Mouse (Mus musculus) intestine, postnatal 0 days (tissue): ENCODE results near the gene Rcn3. TPM values are rescaled to one million over a fixed set of nuclear protein-coding genes. Genes with fewer than 3 reads are reported as not detected.

ENCODE experiments used
- ATAC-seq: fragments of 200-750 bp; cut with Nextera tagmentation; 2 replicates; pipeline ENCODE4 v1.8.0; 2017; ENCODE audit warnings: mild to moderate bottlenecking, moderate TSS enrichment, moderate library complexity
- H3K27ac ChIP-seq: fragments of 300-500 bp; sonication (generic); 2 replicates; pipeline ENCODE4 v1.5.1; 2014; ENCODE audit warnings: mild to moderate bottlenecking, low read depth, low read length, moderate library complexity
- H3K27me3 ChIP-seq: fragments of 300-500 bp; sonication (generic); replicated peaks from 2 replicates; pipeline ENCODE4 v1.6.1; 2014; ENCODE audit warnings: low read length, mixed read lengths; ENCODE audit not compliant: control insufficient read depth, insufficient read depth
- H3K36me3 ChIP-seq: fragments of 300-500 bp; sonication (generic); 2 replicates; pipeline ENCODE4 v1.6.1; 2014; ENCODE audit warnings: mild to moderate bottlenecking, moderate library complexity; ENCODE audit not compliant: control insufficient read depth, insufficient read depth
- H3K4me1 ChIP-seq: fragments of 300-500 bp; sonication (generic); replicated peaks from 2 replicates; pipeline ENCODE4 v1.6.1; 2014; ENCODE audit warnings: antibody characterized with exemption, low read length, mixed read lengths; ENCODE audit not compliant: control insufficient read depth, insufficient read depth
- H3K4me2 ChIP-seq: fragments of 300-500 bp; sonication (generic); replicated peaks from 2 replicates; pipeline ENCODE4 v1.6.1; 2014; ENCODE audit warnings: low read depth, mild to moderate bottlenecking, moderate library complexity
- H3K4me3 ChIP-seq: fragments of 300-500 bp; sonication (generic); 2 replicates; pipeline ENCODE4 v1.5.1; 2014; ENCODE audit warnings: low read depth, low read length
- H3K9ac ChIP-seq: fragments of 300-500 bp; sonication (generic); 2 replicates; pipeline ENCODE4 v1.6.1; 2014; ENCODE audit warnings: mild to moderate bottlenecking, low read depth, low read length
- H3K9me3 ChIP-seq: fragments of 300-500 bp; sonication (generic); 2 replicates; pipeline ENCODE4 v1.6.1; 2016; ENCODE audit warnings: mixed run types; ENCODE audit not compliant: control insufficient read depth
- CTCF ChIP-seq: sonication (generic); IDR thresholded peaks from 2 replicates; pipeline ENCODE4 v1.5.1; 2016; ENCODE audit warnings: low read depth, mild to moderate bottlenecking, control low read depth, antibody characterized with exemption, moderate library complexity
- WGBS: fragments of 180-500 bp; shearing (Covaris S2); extraction: QIAGEN DNeasy Blood & Tissue Kit; methylation state at CpG from one replicate; pipeline ENCODE4 v1.1.7; 2014; 5-methylcytosine and 5-hydroxymethylcytosine counted together
- polyA plus RNA-seq: library from polyadenylated mRNA; unstranded; fragments of >200 nt; fragmentation: Nextera tagmentation; extraction: Ambion mirVana; gene quantifications from 2 replicates; pipeline ENCODE4 v1.2.1, GENCODE M21; 2015

The Rcn3 gene
- polyA plus RNA-seq, 1 experiment from 2014 or later, result 85.6 TPM

DNA sequence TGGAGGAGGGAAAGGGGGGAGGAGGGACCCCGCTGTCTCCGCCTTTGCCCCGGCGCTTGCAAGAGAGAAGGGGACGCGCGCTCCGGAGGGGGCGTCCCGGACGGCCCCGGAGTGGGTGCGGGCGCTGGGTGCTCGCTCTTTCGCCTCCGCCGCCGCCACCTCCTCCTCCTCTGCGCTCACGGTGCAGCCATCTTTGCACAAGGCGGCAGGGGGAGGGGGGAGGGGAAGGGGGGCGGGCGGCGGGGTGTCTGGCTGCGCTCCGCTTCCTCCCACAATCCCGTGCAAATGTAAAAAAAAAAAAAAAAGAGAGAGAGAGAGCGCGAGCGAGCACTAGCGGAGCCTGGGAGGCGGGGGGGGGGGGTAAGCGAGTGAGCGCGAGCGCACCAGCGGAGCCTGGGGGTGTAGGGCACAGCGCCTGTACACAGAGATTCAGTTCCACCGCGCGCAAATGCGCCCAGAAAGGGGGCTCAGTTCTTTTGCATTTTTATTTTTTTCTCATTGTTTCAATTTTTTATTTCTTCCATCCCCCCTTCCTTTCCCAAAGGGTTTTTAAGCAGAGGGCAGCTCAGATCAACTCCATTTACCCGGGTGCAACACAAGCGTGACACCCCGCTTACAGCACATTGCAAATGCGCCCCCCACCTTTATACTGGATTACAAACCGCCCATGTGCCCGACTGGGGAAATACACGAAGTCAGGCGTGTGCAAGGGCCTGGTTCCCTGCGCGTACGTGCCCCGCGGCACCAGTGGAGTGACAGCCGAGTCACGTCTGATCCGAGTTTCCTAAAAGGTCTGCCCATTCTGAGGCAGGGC, 38.7 kb downstream of the Rcn3 start:
- Histone ChIP-seq H3K4me1 (peaks cover 4% of the 10 kb centered on the region; the same call in 1 of the 2 replicates), H3K4me2 (peak overlapping the region; percentile 94), H3K27me3 (no peaks in the 10 kb centered on the region), H3K9ac (peak overlapping the region; percentile 75), H3K9me3 (no peaks in the 10 kb centered on the region), H3K36me3 (peaks cover 24% of the 10 kb centered on the region), H3K4me3 (peak overlapping the region; percentile 90), H3K27ac (peak overlapping the region; percentile 93)
- WGBS, result under 1% methylated on average over 29 of the region's 59 CpGs
- peak; percentile 51 for ATAC-seq
- TF ChIP-seq CTCF, result no peak

DNA sequence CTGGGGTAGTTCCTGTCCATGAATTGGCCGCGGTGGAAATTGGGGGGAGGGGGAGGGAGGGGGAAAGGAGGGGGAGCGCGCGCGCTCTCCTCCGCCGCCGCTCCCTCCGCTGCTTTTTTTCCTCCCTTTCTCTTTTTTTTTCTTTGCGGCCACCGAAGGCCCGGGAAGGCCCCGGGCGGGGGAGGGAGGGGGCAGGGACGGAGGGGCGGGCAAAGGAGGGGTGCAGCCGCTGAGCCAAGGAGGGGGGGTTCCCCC, 39.2 kb downstream of the Rcn3 start, which contains the start of gene Prr12:
TSS of gene Prr12 (minus strand) at position 20 of the 255 bp plus-strand sequence.
- no peaks in the 10 kb centered on the region for H3K9me3 ChIP-seq
- H3K9ac ChIP-seq, result peak within 1 kb of the TSS; percentile 75
- H3K4me3 ChIP-seq, result peak within 1 kb of the TSS; percentile 90
- H3K36me3 ChIP-seq, result peaks cover 28% of the 10 kb centered on the region
- no peak for TF ChIP-seq CTCF
- H3K4me2 ChIP-seq, result peak within 1 kb of the TSS; percentile 94
- peaks cover 4% of the 10 kb centered on the region; the same call in 1 of the 2 replicates for H3K4me1 ChIP-seq
- no peaks in the 10 kb centered on the region for H3K27me3 ChIP-seq
- peak; percentile 5; the same call in 1 of the 2 replicates for ATAC-seq
- peak within 1 kb of the TSS; percentile 93 for H3K27ac ChIP-seq
- WGBS, result 2% methylated on average over 16 of the region's 18 CpGs

DNA sequence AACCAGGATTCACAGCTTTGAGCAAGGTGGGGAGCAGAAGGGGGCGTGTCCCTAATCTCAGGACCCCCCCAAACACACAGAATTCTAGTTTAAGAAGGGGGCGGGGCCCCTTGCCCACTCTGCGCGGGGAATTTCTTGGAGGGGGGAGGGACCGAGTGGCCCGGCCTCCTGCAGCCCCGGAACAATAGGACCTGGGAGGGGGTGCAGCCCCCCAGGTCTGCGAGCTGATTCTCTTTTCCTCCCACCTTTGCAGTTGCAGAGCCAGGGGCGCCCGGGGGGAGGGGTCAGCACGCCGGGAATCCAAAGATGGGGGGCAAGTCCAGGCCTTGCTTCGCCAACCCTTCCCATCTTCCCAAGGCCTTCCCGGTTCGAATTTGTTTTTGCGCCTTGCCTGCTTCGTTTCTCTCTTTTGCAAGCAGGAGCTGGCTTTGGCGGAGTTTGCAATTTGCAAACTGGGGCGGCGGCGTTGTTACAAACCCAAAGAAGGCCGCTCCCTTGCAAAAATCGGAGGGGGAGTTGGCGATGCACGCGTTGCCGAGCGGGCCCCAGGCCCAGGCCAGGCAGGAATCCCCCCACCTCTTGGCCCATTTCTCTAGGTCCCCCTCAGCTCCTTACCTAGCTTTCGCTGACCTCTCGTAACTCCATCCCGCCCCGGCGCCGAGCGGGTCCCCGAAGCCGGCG, 39.7 kb downstream of the Rcn3 start:
- WGBS, result 1% methylated on average over 38 of the region's 38 CpGs
- Histone ChIP-seq H3K27me3 (no peaks in the 10 kb centered on the region), H3K4me3 (peak overlapping the region; percentile 90), H3K27ac (peak overlapping the region; percentile 93), H3K9me3 (no peaks in the 10 kb centered on the region), H3K4me2 (peak overlapping the region; percentile 94), H3K36me3 (peaks cover 31% of the 10 kb centered on the region), H3K9ac (peak overlapping the region; percentile 75), H3K4me1 (peaks cover 4% of the 10 kb centered on the region; the same call in 1 of the 2 replicates)
- TF ChIP-seq CTCF, result no peak
- ATAC-seq, result no peak

DNA sequence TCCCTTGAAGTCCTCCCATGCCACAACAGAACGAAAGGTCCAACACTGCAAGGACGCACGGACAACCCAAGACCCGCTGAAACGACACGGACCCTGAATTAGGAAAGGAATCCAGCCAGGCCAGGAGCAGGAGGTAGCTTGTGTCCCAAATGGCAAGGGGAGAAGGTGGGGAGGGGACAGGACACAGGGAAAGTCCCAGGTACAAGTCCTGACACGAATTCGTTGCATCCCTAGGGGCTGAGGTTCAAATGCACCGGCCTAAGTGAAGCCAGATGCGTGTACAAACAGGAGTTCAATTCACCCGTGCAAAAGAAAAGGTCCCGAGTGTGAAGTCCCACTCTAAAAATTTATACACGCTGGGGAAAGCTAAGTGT, 40.4 kb downstream of the Rcn3 start:
- ATAC-seq, result no peak
- peak overlapping the region; percentile 90 for H3K4me3 ChIP-seq
- no peaks in the 10 kb centered on the region for H3K27me3 ChIP-seq
- no peak for TF ChIP-seq CTCF
- H3K27ac ChIP-seq, result no peak overlapping the region
- 0 out of 2 replicates have a peak overlapping the region, but pooled peaks have one; percentile 75 for H3K9ac ChIP-seq
- peaks cover 4% of the 10 kb centered on the region; the same call in 1 of the 2 replicates for H3K4me1 ChIP-seq
- WGBS, result 5% methylated on average over 13 of the region's 13 CpGs
- peaks cover 38% of the 10 kb centered on the region for H3K36me3 ChIP-seq
- peak overlapping the region; percentile 94 for H3K4me2 ChIP-seq
- H3K9me3 ChIP-seq, result no peaks in the 10 kb centered on the region

DNA sequence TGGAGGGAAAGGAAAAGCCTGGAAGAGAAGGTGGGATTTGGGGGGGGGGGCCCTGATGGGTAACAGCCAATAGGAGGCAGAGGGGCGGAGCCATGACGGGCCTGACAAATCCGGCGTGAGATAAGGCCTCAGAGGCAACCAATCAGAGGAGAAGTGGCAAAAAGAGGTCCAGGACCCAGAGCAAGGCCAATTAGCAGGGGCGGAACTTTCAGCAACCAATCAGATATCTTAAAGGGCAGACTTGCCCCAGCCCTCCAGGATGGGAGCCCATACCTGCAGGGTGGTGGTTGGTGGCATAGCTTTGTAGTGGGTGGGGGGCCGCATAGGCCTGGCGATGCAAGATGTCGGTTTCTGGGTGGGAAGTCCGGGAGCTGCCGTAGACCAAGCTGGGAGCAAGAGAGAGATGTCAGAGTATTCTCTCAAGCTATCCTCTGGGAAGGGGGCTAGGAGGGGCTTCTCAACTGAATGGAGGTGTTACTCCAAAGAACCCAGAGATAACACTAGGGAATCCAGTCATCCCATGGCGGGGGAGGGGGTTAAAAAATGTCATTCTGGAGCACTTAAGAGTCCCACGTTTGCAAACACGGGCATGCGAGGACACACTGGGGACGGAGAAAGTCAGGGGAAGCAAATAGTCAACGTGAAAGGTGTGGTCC, 40.9 kb downstream of the Rcn3 start:
- H3K9ac ChIP-seq, result no peak overlapping the region
- peak overlapping the region; percentile 90 for H3K4me3 ChIP-seq
- H3K36me3 ChIP-seq, result peaks cover 43% of the 10 kb centered on the region
- H3K27ac ChIP-seq, result no peak overlapping the region
- no peak for TF ChIP-seq CTCF
- peak overlapping the region; percentile 94 for H3K4me2 ChIP-seq
- H3K27me3 ChIP-seq, result no peaks in the 10 kb centered on the region
- no peak for ATAC-seq
- H3K9me3 ChIP-seq, result no peaks in the 10 kb centered on the region
- H3K4me1 ChIP-seq, result peaks cover 4% of the 10 kb centered on the region; the same call in 1 of the 2 replicates
- WGBS, result 9% methylated on average over 15 of the region's 16 CpGs

DNA sequence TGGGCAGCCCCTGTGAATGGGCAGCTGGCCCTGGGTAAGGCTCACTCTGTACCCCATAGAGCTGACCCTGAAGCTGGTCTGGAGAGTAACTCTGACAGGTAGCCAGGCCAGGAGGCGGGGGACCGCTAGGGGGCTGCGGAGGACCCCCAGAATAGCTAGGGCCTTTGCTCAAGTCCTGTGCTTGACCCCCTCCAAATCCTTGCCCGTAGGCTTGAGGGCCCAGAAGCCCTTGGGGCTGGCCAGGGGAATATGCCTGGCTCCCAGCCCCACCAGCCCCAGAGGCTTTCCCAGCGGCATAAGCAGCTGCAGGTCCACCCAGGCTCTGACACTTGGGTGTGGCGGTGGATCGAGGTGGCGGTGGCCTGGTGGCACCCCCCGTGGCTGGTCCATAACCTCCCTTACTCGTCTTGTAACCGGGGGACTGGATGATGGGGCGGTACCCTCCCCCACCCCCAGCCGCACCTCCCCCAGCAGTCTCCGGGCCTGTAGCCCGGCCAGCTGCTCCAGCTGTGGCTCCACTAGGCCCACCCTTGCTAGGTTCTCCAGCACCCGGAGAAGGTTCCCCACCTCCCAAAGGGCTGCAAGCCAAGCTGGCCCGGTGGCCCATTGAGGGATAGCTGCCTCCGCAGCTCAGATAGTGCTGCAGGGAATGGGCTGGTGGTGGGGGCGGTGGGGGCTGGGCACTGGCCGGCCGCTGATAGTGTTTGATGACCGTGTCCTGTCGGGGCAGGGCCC, 42.9 kb downstream of the Rcn3 start:
- H3K9me3 ChIP-seq, result no peaks in the 10 kb centered on the region
- H3K4me1 ChIP-seq, result peaks cover 4% of the 10 kb centered on the region; the same call in 1 of the 2 replicates
- H3K9ac ChIP-seq, result no peak overlapping the region
- H3K4me2 ChIP-seq, result no peak overlapping the region
- TF ChIP-seq CTCF, result no peak
- H3K4me3 ChIP-seq, result no peak overlapping the region
- ATAC-seq, result no peak
- peaks cover 56% of the 10 kb centered on the region for H3K36me3 ChIP-seq
- WGBS, result 93% methylated on average over 23 of the region's 23 CpGs
- H3K27me3 ChIP-seq, result no peaks in the 10 kb centered on the region
- H3K27ac ChIP-seq, result no peak overlapping the region
